Mouse (Mus musculus) kidney, adult 2 months (tissue): Measurements from ENCODE around the gene Tspan4.

Experiments used
- CTCF ChIP-seq: fragments of 200-500 bp; conservative IDR thresholded peaks from 2 replicates; pipeline ENCODE4 v1.5.1; 2011; ENCODE audit warnings: low read depth, mild to moderate bottlenecking, control low read depth, low read length, moderate library complexity, mixed read lengths; ENCODE audit not compliant: insufficient read depth, insufficient read length
- POLR2A ChIP-seq: fragments of 200-500 bp; IDR thresholded peaks from one replicate; pipeline ENCODE4 v1.6.1; 2011; ENCODE audit warnings: low read depth, low read length, control low read depth

- no peak for TF ChIP-seq CTCF
- TF ChIP-seq POLR2A: no peak
Measured at GRCm38 (mm10) chr7:141542588-141542987, 67.5 kb downstream of the Tspan4 start.
